Mouse (Mus musculus): Measurements from ENCODE around the gene Pitpnm2.

DNA sequence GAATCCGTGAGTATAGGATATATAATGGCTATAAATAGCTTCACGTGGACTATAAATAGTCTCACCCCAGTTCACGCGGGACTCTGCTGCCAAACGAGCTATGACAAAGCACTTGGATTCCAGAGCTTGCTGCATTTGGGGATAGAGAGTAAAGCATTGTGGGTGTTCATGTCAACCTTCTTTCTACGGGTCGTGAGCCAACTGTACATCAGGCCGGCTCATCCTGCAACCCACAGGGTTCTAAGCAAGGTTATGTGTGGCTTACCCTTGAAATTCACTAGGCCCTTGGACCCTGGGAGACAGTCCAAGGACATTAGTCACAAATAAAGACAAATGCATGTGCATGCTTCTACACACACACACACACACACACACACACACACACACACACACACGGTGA, 77.8 kb downstream of the Pitpnm2 start:
- TF ChIP-seq POLR2A (IDR thresholded peaks at IDR 0.05; ENCODE audit: insufficient read depth, low read depth, low read length) (no peak), CTCF (IDR thresholded peaks at IDR 0.05; ENCODE audit: insufficient read depth, low read depth, low read length) (no peak)
